19 mouse cellular contexts compared by ENCODE assay signal in the genomic region with DNA sequence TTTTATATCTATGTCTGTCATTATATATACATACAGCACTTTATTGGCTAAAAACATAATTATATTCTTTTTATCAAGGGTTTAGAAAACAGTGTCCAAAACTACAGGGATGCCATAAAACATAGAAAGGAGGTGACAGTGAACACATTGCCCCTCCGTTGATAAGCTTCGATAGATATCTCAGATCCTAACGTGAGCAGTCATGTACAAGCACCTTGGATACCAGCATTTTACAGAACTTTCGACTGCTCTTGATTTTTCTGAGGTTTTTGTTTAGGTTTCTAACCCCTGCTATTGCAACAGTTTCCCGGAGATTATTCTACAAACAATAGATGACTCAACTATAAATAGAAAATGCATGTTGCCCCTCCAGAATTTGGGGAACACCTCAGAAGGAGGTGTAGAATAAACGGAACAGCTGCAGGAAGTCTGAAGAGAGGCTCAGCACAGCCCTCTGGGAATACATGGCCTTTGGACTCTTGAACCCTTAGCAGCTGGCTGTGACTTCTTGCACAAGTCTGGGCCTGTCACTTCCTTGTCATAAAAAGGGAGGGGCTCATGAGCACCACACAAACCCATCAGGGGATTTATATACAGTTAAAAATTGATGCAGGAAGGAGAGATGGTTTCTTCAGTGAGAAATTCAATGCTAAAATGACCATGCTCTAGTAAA.
A peak's percentile ranks its signal among the peaks of the same experiment; 100 is the strongest.
DNase-seq lines count a peak whose midpoint lies in the region; ATAC-seq and TF ChIP-seq lines count a peak whose summit lies in the region.
"Had no signal": no experiment of that assay in that cellular context is flagged by ENCODE, and none has a peak within 500 bp of the region (broad histone marks: within the 10 kb centered on the region; RNA-seq: fewer than 3 reads in every experiment).

No protein-coding gene starts in this region.

- no peak for ATAC-seq in embryonic facial prominence, embryonic 11.5 days (replicated peaks; ENCODE audit: insufficient number of reproducible peaks, low FRiP score, low TSS enrichment, low read depth)
- peak; percentile 91 for ATAC-seq in lung, embryonic 14.5 days (ENCODE audit: insufficient read depth)
- peak; percentile 27 to 53; a peak in 2 of 4 replicates for ATAC-seq in hematopoietic stem cell, adult 5-6 weeks (replicated peaks in 1 of 2; ENCODE audit: insufficient read depth in 1 of 2, low FRiP score in 2 of 2, low TSS enrichment in 1 of 2, low read depth in 1 of 2, poor library complexity in 2 of 2, severe bottlenecking in 2 of 2)
- peak; percentile 73; the same call in 1 of the 2 replicates for ATAC-seq in stomach, embryonic 15.5 days (ENCODE audit: insufficient read depth, low FRiP score, low read depth)
- no peak for ATAC-seq in midbrain, embryonic 14.5 days (ENCODE audit: low FRiP score, low TSS enrichment)
- ATAC-seq: forebrain, embryonic 14.5 days; midbrain, embryonic 15.5 days had no signal

- H3K36me3 ChIP-seq in embryonic facial prominence, embryonic 11.5 days (replicated peaks; ENCODE audit: control insufficient read depth, insufficient read depth, low read depth, low read length): no peaks in the 10 kb centered on the region
- H3K36me3 ChIP-seq in embryonic facial prominence, embryonic 10.5 days (replicated peaks): no peaks in the 10 kb centered on the region
- no peaks in the 10 kb centered on the region for H3K36me3 ChIP-seq in lung, embryonic 14.5 days (ENCODE audit: insufficient read depth)
- H3K36me3 ChIP-seq in stomach, embryonic 15.5 days: no peaks in the 10 kb centered on the region
- no peaks in the 10 kb centered on the region for H3K36me3 ChIP-seq in midbrain, embryonic 14.5 days (ENCODE audit: control insufficient read depth, insufficient read depth, low read length)
- H3K36me3 ChIP-seq: embryonic facial prominence, embryonic 15.5 days; midbrain, embryonic 15.5 days had no signal

- DNase-seq in embryonic facial prominence, embryonic 11.5 days (ENCODE audit: low spot score): peak; percentile 6
- DNase-seq in embryonic facial prominence, embryonic 10.5 days (ENCODE audit: low spot score): no peak
- peak; percentile 74 for DNase-seq in lung, embryonic 14.5 days
- no peak for DNase-seq in lung, adult 18-20 months
- no peak for DNase-seq in adrenal gland, adult (ENCODE audit: inconsistent age in 2 of 2, low spot score in 1 of 2)
- DNase-seq in midbrain, embryonic 14.5 days: no peak
- DNase-seq: adrenal gland, adult 2 months; cerebellum, adult 9-10 months; gastrocnemius, adult 2 months; heart, postnatal 4 days; kidney, adult 11 months; right cerebral cortex, postnatal 25 days; thymus, postnatal 14 days had no signal

- no peak overlapping the region for H3K9ac ChIP-seq in embryonic facial prominence, embryonic 11.5 days (replicated peaks; ENCODE audit: low read length)
- H3K9ac ChIP-seq in lung, embryonic 14.5 days: no peak overlapping the region
- H3K9ac ChIP-seq in stomach, embryonic 15.5 days: no peak overlapping the region
- no peak overlapping the region for H3K9ac ChIP-seq in midbrain, embryonic 14.5 days (replicated peaks; ENCODE audit: low read length)
- H3K9ac ChIP-seq: embryonic facial prominence, embryonic 15.5 days; midbrain, embryonic 15.5 days had no signal

- no peaks in the 10 kb centered on the region for H3K4me1 ChIP-seq in embryonic facial prominence, embryonic 11.5 days (ENCODE audit: control insufficient read depth, insufficient read depth, low read length)
- H3K4me1 ChIP-seq in embryonic facial prominence, embryonic 10.5 days: peaks cover 8% of the 10 kb centered on the region
- 0 out of 2 replicates have a peak, but pooled peaks cover 3% of the 10 kb centered on the region for H3K4me1 ChIP-seq in lung, embryonic 14.5 days (ENCODE audit: insufficient read depth)
- H3K4me1 ChIP-seq in stomach, embryonic 15.5 days: no peaks in the 10 kb centered on the region
- H3K4me1 ChIP-seq in midbrain, embryonic 14.5 days (ENCODE audit: control insufficient read depth, insufficient read depth, low read length): no peaks in the 10 kb centered on the region
- H3K4me1 ChIP-seq: embryonic facial prominence, embryonic 15.5 days; midbrain, embryonic 15.5 days had no signal

- TF ChIP-seq CTCF in lung, embryonic 14.5 days (IDR thresholded peaks at IDR 0.05; ENCODE audit: low read depth): no peak

- H3K4me3 ChIP-seq in embryonic facial prominence, embryonic 11.5 days (ENCODE audit: low read depth, low read length): no peak overlapping the region
- no peak overlapping the region for H3K4me3 ChIP-seq in embryonic facial prominence, embryonic 10.5 days
- H3K4me3 ChIP-seq in lung, embryonic 14.5 days (ENCODE audit: low read depth, low read length): no peak overlapping the region
- H3K4me3 ChIP-seq in stomach, embryonic 15.5 days (replicated peaks): no peak overlapping the region
- no peak overlapping the region for H3K4me3 ChIP-seq in midbrain, embryonic 14.5 days (replicated peaks; ENCODE audit: low read depth, low read length)
- H3K4me3 ChIP-seq: embryonic facial prominence, embryonic 15.5 days; gastrocnemius, adult 2 months; midbrain, embryonic 15.5 days had no signal

- H3K27ac ChIP-seq in embryonic facial prominence, embryonic 11.5 days (replicated peaks; ENCODE audit: low read depth, low read length): no peak overlapping the region
- no peak overlapping the region for H3K27ac ChIP-seq in embryonic facial prominence, embryonic 10.5 days (replicated peaks)
- no peak overlapping the region for H3K27ac ChIP-seq in lung, embryonic 14.5 days (ENCODE audit: low read depth)
- H3K27ac ChIP-seq in stomach, embryonic 15.5 days: no peak overlapping the region
- no peak overlapping the region for H3K27ac ChIP-seq in midbrain, embryonic 14.5 days (replicated peaks; ENCODE audit: low read depth, low read length)
- H3K27ac ChIP-seq: embryonic facial prominence, embryonic 15.5 days; gastrocnemius, adult 2 months; midbrain, embryonic 15.5 days had no signal

- no peaks in the 10 kb centered on the region for H3K27me3 ChIP-seq in embryonic facial prominence, embryonic 11.5 days (ENCODE audit: control insufficient read depth, insufficient read depth, low read length)
- H3K27me3 ChIP-seq in embryonic facial prominence, embryonic 10.5 days (replicated peaks; ENCODE audit: low read depth, poor library complexity, severe bottlenecking): no peaks in the 10 kb centered on the region
- H3K27me3 ChIP-seq in lung, embryonic 14.5 days (ENCODE audit: insufficient read depth, low read length): no peaks in the 10 kb centered on the region
- no peaks in the 10 kb centered on the region for H3K27me3 ChIP-seq in stomach, embryonic 15.5 days (replicated peaks)
- no peaks in the 10 kb centered on the region for H3K27me3 ChIP-seq in midbrain, embryonic 14.5 days (ENCODE audit: control insufficient read depth, insufficient read depth, low read length)
- H3K27me3 ChIP-seq: embryonic facial prominence, embryonic 15.5 days; midbrain, embryonic 15.5 days had no signal

- no peaks in the 10 kb centered on the region for H3K9me3 ChIP-seq in embryonic facial prominence, embryonic 11.5 days (replicated peaks; ENCODE audit: control insufficient read depth, low read length)
- no peaks in the 10 kb centered on the region for H3K9me3 ChIP-seq in embryonic facial prominence, embryonic 10.5 days
- no peaks in the 10 kb centered on the region for H3K9me3 ChIP-seq in lung, embryonic 14.5 days (ENCODE audit: low read depth, low read length)
- H3K9me3 ChIP-seq in stomach, embryonic 15.5 days: no peaks in the 10 kb centered on the region
- no peaks in the 10 kb centered on the region for H3K9me3 ChIP-seq in midbrain, embryonic 14.5 days (ENCODE audit: control insufficient read depth, low read length)
- H3K9me3 ChIP-seq: embryonic facial prominence, embryonic 15.5 days; midbrain, embryonic 15.5 days had no signal

- 69% methylated on average over 6 of the region's 6 CpGs for WGBS in embryonic facial prominence, embryonic 11.5 days
- 78% methylated on average over 6 of the region's 6 CpGs for WGBS in embryonic facial prominence, embryonic 10.5 days
- WGBS in lung, embryonic 14.5 days: 35% methylated on average over 6 of the region's 6 CpGs
- 49% methylated on average over 6 of the region's 6 CpGs for WGBS in stomach, embryonic 15.5 days
- 85% methylated on average over 6 of the region's 6 CpGs for WGBS in midbrain, embryonic 14.5 days

- H3K4me2 ChIP-seq in embryonic facial prominence, embryonic 11.5 days (ENCODE audit: low read depth, low read length): no peak overlapping the region
- no peak overlapping the region for H3K4me2 ChIP-seq in lung, embryonic 14.5 days
- no peak overlapping the region for H3K4me2 ChIP-seq in stomach, embryonic 15.5 days
- no peak overlapping the region for H3K4me2 ChIP-seq in midbrain, embryonic 14.5 days (ENCODE audit: low read length)
- H3K4me2 ChIP-seq: embryonic facial prominence, embryonic 15.5 days; heart, embryonic 11.5 days; midbrain, embryonic 15.5 days had no signal

Comparison
In these comparisons a context has a peak if more than half of its experiments do, and no peak if none do; other contexts are left out.
1. DNase-seq: peak in embryonic facial prominence, embryonic 11.5 days (single experiment) and lung, embryonic 14.5 days (single experiment); none in embryonic facial prominence, embryonic 10.5 days (single experiment), lung, adult 18-20 months (0 of 2), adrenal gland, adult (0 of 2) and midbrain, embryonic 14.5 days (single experiment).
2. ATAC-seq: peak in lung, embryonic 14.5 days (single experiment), hematopoietic stem cell, adult 5-6 weeks (2 of 2) and stomach, embryonic 15.5 days (single experiment); none in embryonic facial prominence, embryonic 11.5 days (single experiment) and midbrain, embryonic 14.5 days (single experiment).